Mouse (Mus musculus): Measurements from ENCODE around the gene Scn8a.

The Scn8a gene

DNA sequence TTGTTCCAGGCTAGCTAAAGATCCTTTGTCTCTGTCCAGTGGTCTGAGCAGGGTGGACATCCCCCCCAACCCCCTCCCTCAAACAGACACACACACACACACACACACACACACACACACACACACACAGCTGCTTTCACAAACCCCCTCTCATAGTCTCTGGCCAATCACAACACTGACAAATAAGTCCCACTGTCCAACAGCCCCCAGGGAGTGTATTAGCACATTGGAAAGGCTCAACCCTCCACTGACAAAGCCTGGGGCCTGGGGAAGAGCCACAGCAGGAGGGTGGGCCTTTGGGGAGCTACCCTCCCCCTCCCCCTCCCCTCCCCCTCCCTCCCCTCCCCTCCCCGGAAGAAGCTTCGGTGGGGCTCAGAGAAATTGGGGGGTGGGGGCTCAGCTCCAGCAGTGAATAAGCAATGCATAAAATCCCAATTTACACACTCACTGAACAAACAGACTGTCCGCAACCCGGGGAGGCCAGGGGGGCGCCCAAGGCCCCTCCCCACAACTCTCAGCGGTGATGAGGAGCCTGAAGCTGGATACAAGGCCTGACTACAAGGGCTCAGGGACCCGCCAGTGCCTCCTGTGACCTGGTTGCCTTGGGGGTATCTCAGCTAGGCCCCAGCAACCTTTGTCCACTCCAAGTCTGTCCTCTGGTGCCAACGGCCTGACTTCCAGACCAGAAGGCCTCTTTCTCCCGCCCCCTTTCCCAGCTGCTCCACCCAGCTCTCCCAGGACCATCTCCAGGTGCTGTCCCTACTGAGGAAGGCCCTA, 197.4 kb downstream of the Scn8a start:
- DNase-seq (ENCODE audit: low read depth in 2 of 2, low spot score in 2 of 2): no peak

DNA sequence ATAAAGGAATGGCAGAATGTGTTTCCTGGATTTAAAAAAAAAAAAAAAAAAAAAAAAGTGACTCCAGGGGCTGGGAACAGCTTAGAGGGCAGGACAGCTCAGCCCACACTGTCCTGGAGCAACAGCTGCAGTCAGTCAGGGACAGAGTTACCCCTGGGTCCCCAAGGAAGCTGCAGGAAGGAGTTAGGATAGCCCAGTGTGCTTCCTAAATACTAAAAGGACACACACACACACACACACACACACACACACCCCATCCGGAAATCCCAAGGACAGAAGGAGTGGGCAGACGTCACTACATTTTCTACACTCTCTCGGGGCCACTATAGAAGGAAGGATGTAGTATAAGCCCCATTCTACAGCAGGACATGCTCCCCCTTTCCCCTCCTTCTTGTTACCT, 198.4 kb downstream of the Scn8a start:
- no peak for DNase-seq (ENCODE audit: low read depth in 2 of 2, low spot score in 2 of 2)

DNA sequence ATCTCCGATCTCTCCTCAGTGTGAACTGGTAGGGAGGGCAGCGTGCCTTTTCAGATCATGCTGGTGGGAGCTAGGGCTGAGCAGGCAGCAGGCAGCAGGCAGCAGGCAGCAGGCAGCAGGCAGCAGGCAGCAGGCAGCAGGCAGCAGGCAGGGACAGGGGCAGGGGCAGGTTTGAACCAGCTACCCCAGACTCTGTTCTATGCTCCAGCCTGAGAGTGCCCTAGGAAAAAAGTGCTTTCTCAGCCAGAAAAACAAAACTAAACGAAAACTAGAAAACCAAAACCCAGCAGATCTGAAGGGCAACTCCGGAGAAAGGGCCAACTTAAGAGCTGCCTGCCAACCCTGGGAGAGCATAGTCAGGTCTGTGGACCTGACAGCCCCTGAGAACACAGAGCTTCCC, 199.0 kb downstream of the Scn8a start:
- no peak for DNase-seq (ENCODE audit: low read depth in 2 of 2, low spot score in 2 of 2)

DNA sequence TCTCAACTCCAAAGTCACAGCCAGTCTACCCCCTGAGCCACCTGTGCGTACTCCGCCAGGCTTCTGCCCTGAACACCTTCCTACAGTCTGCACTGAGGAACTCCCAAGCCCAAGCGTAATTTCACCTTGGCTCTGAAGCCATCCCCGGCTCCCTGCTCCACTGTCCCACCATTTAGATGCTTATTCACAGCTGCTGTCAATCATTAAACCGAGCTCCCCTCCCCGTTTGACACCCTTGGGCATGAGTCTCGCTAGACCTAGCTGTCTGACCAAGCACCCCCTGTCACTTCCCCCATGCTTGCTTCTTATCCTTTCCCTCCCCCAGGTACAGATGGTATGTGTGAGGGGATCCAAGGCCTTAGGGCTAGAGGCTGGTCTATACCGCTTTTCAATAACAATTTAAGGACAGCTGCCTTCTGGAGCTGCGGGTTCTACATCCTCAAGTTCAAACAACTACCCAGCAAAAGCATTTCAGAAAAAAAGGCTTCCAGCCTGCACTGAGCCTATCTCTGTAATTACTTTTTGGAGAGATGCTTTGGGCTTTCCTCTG, 200.1 kb downstream of the Scn8a start:
- no peak for DNase-seq (ENCODE audit: low read depth in 2 of 2, low spot score in 2 of 2)

DNA sequence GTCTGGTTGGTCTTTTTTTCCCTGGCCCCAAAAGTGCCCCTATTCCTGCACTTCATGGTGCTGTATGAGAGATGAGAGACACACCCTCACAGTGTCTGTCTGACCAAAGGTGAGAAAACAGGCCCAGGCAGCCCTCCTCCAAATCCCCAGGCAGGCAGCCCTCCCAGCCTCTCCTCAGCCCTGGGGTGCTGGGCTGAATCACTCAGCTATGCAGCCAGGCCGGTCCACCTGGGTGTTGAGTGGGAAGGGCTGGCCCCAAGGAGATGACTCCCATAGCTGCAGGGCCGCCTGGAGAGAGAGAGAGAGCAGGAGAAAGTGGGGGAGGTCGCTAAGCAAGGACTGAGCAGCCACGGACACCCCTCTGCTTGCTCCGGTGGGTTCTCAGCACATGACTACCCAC, 201.1 kb downstream of the Scn8a start:
- no peak for DNase-seq (ENCODE audit: low read depth in 2 of 2, low spot score in 2 of 2)

DNA sequence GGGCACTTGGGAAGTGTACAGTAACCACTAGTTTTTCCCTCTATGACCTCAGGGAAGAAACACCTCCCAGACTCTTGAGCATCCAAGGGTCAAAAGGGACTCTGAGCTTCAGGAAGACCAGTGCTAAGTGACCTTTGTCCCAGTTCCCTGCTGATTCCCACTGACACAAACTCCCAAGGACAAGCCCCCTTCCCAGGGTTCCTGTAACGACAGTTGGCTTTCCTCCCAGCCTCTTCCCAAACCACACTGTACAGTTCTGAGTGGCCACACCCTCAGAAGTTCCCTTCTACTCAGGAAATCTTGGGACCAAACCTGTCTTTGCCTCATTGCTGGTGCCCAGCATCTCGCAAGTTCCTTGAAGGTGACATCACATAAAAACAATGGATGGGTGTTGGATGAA, 203.1 kb downstream of the Scn8a start:
- DNase-seq (ENCODE audit: low read depth in 2 of 2, low spot score in 2 of 2): no peak

DNA sequence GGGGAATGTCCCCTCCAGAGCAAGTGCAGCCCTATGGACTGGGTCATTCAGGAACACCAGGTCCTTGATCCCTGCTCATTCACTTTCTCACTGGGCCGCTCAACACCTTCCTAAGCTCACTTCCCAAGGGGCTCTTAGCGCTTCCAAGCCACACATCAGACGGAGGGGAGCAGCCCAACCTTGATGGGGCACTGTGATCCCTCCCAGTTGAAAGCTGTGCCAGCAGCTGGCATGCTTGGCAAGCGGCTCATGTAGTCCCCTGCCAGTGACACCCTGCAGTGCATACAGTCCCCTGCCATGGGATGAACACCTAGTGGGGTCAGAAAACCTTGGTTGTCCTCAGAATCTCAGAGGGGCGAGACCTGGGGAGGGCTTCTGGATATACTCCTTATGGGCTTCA, 204.4 kb downstream of the Scn8a start:
- DNase-seq (ENCODE audit: low read depth in 2 of 2, low spot score in 2 of 2): no peak

DNA sequence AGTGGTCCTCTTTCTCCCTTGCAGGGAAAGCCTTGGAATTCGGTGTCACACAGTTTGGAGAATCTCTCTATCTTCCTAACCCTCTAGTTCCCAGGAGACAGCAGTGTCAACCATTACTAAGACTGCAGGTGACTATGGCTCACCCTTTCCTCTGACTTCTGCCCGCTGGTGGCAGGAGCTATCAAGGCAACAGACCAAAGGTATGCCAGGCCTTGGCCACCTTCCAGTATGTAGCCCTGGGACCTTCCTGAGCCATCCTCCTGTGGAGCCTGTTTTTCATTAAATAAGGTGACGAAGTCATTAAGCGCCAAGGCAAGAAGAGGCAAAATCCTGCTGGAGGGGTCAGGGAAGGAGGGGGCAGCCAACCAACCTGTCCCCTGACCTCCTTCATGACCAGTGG, 205.5 kb downstream of the Scn8a start:
- no peak for DNase-seq (ENCODE audit: low read depth in 2 of 2, low spot score in 2 of 2)

DNA sequence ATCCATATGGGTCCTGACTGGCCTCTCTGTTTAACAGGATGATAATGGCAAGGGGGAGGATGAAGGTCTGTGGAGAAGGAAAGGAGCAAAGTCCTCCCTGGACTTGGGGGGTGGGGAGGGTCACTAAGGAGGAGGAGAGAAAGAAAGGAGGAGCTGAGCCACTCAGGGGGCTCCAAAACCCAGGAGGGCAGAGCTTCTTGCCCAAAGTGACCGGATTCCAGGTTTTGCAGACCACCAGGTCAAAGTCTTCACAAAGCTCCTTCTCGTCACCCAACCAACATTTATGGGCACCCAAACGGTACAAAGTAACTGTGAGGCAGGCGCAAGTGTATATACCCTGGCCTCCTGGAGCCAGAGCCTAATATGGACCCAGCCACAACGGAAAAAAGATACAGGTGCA, 206.0 kb downstream of the Scn8a start:
- DNase-seq (ENCODE audit: low read depth in 2 of 2, low spot score in 2 of 2): no peak

DNA sequence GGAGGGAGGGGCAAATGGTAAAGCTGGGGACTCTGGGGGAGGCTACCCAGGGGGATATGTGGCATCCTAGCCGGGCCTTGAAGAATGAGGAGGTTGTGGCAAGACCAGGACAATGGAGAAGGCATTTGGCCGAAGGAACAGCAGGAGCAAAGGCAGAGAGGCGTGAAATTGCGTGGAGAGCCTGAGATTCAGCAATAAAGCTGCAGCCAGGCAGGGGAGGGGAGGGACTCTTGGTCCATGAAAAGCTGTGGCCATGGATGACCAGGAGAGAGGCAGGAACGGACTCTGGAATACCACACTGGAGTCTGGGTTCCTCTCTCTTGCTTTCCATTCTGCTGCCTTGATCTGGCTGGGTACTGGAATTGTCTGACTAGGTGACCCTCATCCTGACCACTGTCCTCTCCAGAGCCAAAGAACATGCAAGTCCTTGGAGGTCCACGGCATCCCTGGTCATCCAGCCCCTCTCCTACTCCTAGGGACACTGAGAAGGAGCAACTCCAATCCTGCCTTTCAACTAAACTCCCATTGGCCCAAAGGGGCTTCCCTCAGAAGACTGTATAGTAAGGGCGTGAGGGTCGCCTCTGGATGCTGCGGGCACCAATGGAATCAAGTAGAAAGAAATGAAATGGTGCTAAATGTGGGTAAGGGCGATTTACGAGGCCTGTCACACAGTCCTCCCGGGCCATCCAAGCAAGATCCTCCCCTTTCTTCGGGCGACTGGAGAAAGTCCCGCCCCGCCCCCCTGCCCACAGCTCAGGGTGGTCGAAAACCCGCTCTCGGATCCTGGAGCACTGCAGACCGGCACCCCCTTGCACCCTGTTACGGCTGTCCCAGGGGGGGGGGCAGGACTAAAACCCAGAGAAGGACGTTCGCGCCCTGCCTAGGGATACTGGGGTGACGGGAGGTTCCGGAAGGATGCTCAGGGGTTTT, 206.7 kb downstream of the Scn8a start:
- DNase-seq (ENCODE audit: low read depth in 2 of 2, low spot score in 2 of 2): no peak

DNA sequence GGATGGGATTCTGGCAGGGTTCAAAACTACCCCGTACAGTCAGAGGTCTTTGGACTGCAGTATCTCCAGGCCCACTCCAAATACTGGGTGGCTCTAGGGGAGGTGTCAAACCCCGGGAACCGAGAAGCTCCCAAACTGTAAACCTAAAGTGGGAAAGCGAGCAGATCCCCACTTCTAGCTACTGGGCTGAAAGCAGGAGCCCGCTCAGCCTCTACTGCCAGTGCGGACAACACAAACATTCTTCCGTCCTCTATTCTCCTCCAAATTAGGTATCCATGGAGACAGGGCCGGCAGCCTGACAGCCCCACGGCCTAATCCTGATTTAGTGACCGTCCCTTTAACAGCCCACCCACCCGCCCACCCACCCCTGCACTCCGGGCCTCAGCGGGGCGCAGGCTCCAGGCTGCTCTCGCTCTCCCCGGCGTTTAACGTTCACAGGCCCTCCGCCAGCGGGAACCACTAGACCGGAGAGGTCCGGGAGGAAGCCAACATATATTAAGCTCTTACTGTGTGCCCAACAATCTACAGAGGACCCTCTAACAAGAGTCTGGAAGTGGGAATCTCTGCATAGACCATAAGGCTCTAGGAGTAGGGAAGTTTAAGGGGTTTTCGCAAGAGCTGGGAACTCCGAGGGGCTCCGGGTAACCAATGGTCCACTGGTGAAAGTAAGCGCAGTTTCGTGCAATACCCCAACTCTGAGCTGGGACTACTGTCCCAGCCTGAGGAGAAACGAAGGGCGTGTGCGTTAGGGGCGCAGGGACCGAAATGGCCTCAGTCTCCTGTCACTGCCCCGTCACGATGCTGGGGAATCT, 207.5 kb downstream of the Scn8a start:
- DNase-seq (ENCODE audit: low read depth in 2 of 2, low spot score in 2 of 2): no peak

DNA sequence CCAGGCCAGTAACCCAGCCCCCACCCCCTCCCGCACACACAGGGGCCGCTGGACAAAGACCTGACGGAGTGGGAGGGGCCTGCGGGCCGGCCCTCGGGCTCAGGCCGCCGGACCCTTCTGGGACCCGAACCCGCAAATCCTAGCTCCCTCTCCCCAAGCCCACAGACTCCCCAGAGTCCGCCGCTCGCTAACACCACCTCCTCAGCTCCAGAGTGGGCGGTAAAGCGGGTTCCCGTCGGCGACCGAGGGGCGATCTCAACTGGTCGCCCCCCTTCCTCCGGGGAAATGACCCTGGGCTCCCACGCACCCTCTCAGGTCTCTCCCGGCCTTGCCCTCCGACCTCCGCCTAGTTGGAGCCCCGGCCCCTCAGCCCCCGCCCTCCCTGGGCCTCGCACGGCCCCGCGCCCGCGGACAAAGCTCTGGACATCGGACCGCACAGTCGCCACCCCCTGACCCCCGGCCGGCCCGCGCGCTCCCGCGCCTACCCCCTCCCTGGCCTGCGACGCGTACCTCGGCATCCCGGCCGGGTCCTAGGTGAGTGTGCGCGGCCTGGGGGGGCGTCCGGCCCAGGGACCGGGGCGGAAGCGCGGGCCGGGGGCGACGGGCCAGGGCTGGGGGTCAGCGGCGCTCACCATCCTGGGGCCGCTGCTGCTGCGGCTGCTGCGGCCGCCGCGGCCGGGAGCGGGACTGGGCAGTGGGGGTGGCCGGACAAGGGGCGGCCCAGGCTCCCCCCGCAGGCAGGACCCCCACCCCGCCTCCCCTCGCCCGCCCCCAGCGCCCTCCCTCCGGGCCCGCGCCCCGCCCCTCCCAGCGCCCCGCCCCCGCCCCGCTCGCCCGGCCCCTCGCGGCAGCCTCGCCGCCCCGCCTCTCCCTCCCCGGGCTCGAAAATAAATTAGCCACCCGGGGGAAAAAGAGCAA, 208.4 kb downstream of the Scn8a start, which contains the start of gene Fignl2:
Gene Fignl2, minus strand, starts transcription at position 755 of the 918 bp plus-strand sequence.
- DNase-seq (ENCODE audit: low read depth in 2 of 2, low spot score in 2 of 2): no peak

DNA sequence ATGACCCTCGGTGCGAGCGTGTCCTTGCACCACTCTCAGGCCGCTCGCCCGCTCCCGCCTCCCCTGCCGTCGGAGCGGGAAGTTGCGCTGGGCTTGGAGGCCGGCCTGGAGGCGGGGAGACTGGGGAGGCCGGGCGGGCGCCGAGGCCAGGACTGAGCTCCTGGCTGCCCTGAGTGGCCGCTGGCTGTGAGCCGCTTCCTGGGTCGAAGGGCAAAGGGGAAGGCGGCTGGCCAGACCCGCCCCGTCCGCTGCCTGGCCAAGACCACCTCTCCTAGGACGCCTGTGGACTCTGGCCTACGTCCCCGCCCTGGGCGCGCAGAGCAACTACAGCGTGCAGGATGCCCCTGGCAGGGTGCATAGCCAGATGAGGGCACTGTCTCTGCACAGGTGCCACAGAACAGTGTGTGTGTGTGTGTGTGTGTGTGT, 209.1 kb downstream of the Scn8a start:
- DNase-seq (ENCODE audit: low read depth in 2 of 2, low spot score in 2 of 2): no peak

DNA sequence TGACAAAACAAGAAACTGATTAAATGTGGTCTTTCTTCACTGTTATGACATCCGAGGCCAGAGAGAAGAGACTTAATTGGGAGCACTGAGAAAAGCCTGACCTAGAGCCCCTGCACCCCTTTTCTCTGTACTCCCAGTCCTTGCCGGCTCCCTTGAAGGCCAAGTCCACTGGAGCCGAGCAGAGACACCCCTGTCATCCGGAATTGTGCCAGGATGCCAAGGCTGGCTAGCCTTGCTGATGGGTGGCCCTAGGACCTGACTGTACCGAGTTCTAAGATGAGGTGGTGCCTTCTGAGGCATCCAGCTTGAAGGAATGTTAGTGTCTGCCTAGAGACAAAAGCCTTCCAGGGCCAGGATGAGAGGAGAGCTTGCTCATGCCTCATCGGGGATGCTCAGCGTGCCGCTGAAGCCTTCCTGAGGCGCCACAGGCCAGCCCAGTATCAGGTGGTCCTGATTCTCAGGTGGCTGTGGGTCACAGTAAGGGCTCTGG, 210.4 kb downstream of the Scn8a start:
- no peak for DNase-seq (ENCODE audit: low read depth in 2 of 2, low spot score in 2 of 2)

DNA sequence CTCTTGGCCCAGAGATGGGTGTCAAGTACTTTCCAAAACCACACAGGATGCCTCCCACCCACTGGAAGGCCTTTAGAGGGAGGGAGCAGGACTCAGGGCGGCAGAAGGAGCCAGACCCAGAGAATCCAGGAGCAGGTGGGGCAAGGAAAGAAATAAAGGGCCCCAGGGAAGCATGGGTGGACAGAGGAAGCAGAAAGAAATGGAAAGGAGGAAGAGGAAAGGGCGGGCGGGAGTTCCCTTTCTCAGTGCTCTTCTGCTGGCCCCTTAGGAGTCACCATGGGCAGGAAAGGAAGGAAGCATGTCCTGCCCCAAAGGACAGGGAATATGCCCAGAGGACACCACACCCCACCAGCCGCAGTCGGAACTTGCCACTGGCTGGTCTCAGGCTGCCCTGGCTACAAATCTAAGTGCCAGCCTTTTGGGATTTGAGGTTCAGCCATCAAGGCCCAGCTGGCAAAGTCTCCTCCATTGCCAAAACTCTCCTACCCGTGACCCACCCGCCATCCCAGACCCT, 211.4 kb downstream of the Scn8a start:
- DNase-seq (ENCODE audit: low read depth in 2 of 2, low spot score in 2 of 2): no peak

DNA sequence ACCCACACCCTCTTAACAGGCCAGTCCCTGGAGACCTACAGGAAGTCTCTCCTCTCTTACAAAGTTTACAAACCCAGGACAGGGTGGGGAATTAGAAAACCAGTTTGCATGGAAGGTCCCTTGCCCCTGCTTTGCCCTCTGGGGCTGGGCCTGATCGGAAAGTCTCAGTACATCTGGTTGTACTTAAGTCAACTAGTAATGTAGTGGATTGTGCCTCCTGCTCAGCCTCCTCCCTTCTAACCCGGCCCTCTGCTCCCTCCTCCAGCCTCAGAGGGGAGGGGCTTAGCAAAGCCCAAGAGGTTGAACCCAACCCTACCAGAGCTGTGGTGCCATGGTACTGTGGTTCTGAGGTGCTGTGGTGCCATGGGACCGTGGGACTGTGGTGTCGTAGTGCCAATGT, 212.6 kb downstream of the Scn8a start:
- no peak for DNase-seq (ENCODE audit: low read depth in 2 of 2, low spot score in 2 of 2)

DNA sequence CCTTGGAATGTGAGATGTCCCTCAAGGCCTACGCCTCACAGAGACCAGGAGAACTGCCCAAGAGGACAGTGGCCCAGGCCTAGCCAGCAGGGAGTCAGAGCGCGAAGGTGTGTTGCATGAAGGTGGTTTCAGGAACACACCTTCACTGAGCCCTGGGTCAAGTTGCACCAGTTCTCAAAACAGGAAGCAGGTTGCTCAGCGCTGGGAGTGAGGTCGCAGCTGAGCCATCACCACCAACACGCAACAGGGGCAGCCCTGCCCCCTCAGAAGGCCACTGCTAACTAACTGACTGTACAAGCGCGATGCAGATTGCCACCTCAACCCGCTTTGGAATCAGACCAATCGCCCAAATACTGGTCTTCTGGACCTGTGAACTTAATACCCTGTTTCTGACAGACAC, 214.8 kb downstream of the Scn8a start:
- DNase-seq (ENCODE audit: low read depth in 2 of 2, low spot score in 2 of 2): no peak

DNA sequence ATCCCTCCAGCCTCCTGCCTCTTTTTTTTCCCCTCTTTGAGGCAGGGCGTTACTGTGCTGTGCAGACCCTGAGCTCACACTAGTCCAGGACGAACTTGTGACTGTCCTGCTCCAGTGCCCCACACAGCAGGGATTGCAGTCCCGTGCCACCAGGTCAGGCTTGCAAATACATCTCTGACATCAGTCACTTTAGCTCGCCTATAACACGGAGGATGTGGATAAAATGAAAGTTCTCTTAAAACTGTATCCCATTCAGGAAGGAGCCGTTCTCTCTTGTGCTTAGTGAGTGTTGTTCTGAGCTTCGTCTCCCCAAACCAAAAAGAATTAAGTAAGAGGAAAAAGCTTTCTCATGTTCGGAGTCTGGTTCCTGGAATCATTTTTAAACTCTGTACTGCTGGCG, 216.8 kb downstream of the Scn8a start:
- DNase-seq (ENCODE audit: low read depth in 2 of 2, low spot score in 2 of 2): no peak

DNA sequence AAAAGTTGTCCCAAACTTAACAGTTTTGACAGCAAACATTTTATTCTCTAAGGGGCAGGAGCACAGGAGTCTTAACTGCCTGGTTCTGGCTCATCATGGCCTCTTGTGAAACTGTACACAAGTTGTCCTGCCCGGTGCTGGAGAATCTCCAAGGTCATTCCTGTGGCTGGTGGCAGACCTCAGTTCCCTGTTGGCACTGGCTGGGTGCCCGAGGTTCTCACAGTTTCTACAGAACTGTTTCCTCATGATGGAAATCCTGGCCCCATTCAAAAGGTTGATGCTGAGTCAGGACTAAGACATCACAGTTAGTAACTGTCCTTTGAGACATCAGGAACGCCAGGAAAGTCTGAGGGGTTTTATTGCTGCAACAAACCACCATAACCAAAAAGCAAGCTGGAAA, 217.3 kb downstream of the Scn8a start:
- DNase-seq (ENCODE audit: low read depth in 2 of 2, low spot score in 2 of 2): no peak

DNA sequence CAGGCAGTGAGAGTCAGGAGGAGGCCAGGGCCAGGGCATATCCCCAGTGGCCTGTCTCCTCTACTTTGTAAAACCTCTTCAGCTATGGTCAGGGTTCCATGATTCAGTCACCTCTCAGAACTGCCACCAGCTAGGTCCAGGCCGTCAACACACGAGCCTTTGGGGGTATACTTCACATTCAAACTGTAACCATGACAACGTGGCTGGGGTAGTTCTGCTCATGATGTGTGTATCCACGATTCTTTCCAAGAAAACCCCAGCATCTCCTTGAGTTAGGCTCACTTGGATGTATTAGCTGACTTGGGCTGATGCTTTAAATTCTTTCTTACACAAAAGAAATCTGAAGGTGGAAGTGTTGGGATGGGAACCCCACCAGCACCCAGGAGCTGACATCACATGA, 218.6 kb downstream of the Scn8a start:
- no peak for DNase-seq (ENCODE audit: low read depth in 2 of 2, low spot score in 2 of 2)
